Mouse (Mus musculus): Measurements from ENCODE around the gene Pttg1ip.

Gene Pttg1ip

GRCm38 (mm10) chr10:77605908-77606826 lies 24.6 kb downstream of the Pttg1ip start, which contains the start of the genes Sumo3 and Gm49325:
Sumo3 (plus strand) TSS chr10:77606097.
Gm49325 (plus strand) TSS chr10:77606197.
- in situ Hi-C loops (cut with MboI; ENCODE audit: low sequenced_read_pairs): no loop called here

DNA sequence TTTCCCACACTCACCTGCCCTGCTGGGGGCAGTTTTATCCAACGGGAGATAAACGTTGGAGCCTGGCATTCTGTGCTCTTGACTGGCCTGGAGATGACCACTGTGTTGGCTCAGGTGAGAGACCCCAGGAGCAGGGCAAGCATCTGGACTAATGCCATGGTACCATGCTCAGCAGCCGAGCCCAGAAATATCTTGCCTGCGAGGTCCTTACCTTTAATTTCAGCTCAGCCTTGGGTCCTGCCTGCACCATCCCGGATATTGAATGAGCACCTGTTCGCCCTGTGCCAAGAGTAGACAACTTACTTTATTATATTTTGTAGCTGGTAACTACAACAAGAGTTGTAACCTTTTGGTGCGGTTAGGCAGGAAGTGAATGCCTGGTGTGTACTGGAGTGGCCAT lies 25.3 kb downstream of the Pttg1ip start:
- in situ Hi-C loops (cut with MboI; ENCODE audit: low sequenced_read_pairs): no loop called here

GRCm38 (mm10) chr10:77607441-77607840 lies 25.9 kb downstream of the Pttg1ip start:
- in situ Hi-C loops (cut with MboI; ENCODE audit: low sequenced_read_pairs): no loop called here

DNA sequence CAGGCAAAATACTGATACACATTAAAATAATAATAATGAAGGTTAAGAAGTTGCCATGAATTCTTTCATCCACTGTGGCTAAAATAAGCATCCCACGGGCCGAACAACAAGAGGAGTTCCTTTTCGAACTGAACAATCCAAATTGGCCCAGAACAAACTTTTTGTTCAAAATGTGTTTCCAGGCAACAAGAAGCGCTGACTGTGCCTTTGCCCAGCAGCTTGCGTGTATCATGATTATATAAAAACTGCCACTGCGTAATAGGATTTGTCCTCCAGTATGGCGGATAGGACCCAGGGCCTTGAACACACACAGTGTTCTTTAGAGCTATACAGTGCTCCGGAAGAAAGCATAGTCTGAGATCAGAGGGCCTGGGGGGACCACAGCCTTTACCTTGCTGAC lies 27.1 kb downstream of the Pttg1ip start:
- in situ Hi-C loops (cut with MboI; ENCODE audit: low sequenced_read_pairs): no loop called here

- in situ Hi-C loops (cut with MboI; ENCODE audit: low sequenced_read_pairs): no loop called here
Observed at GRCm38 (mm10) chr10:77610221-77610961, 28.9 kb downstream of the Pttg1ip start.

- in situ Hi-C loops (cut with MboI; ENCODE audit: low sequenced_read_pairs): no loop called here
Observed at GRCm38 (mm10) chr10:77613409-77613808, 31.9 kb downstream of the Pttg1ip start.

DNA sequence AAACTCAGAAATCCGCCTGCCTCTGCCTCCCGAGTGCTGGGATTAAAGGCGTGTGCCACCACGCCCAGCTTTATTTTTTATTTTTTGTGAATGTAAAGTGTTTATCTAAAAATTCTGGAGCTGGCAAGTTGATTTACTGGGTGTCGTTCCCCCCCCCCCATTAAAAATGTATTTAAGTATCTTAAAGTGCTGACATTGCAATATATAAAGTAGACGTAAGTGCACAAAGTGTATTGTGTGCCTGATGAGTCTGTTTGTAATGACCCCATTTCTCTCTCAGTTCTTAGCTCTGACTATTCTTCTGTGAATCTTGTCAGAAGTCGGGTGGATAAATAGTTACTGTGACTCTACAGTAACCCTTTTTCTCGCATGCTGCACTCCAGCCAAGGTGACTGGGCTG lies 34.1 kb downstream of the Pttg1ip start:
- in situ Hi-C loops (cut with MboI; ENCODE audit: low sequenced_read_pairs): no loop called here

DNA sequence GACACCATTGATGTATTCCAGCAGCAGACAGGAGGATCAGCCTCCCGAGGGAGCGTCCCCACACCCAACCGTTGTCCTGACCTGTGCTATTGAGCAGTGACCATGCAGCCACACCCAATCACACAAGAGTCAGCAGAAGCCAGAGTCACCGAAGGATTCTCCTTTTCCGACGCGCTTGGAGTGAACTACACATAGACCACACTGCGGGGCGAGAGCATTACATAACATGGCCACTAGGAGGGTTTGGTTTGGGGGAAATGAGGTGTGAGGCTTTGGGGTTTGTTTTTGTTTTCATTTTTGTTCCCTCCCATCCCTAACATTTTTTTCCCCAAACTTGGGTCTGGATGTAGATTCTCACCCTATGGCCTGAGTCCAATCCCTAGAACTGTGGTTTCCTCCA lies 34.6 kb downstream of the Pttg1ip start:
- in situ Hi-C loops (cut with MboI; ENCODE audit: low sequenced_read_pairs): no loop called here

GRCm38 (mm10) chr10:77616926-77617325 lies 35.4 kb downstream of the Pttg1ip start:
- in situ Hi-C loops (cut with MboI; ENCODE audit: low sequenced_read_pairs): no loop called here

DNA sequence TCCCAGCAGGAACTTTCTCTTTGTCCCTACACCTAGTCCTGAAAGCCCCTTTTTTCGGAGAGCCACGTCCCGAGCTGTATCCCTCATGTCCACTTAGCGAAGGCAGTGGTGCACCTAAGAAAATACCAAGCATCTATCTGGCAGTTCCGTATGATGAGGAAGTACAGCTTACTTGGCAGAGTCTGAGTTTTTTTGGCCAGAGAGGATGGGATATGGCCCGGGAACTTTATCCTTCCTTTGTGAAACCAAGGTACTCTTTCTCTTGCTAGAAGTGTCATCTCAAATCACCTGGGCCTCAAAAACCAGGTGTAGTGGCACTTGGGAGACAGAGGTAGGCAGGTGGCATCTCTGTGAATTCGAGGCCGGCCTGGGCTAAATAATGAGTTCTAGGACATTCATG lies 40.0 kb downstream of the Pttg1ip start:
- in situ Hi-C loops (cut with MboI; ENCODE audit: low sequenced_read_pairs): no loop called here

DNA sequence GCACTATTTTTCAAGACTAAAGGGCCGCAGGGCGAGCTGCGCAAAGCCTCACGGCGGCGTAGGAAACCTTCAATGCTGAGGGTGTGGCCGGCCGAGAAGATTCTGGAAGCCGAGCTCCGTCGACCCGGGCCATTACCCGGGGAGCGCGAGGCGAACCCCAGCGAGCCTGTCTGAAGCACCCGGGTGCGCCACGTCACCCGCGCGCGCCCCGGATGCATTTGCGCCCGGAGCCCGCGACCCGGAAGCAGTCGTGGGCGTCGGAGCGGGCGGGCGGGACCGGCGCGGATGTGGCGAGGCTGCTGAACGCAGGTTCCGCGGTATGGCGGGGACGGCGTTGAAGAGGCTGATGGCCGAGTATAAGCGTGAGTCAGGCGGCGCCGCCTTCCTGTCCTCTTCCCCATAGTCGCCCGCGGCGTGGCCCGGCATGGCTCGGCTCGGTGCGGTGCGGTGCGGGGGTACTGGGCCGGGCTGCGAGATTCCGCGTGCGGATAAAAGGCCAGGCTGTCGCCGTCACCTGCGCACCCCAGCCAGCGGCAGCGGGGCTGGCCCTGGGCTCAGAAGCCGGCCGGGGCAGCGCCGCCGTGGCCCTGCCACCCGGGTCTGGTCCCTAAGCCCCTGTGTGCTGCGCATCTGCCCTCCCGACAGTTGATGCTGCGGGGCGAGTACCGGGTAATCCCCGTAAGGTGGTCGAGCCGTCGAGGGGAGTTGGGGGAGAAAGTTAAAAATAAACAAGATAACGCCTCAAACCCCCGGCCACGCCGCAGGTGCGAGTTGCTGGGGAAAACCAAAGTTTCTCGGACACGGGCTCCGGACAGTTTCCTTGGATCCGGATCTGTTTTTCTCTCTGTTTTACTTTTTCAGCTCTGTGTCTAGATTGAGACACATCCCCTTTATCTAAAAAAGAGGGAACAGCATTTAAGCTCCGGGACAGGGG lies 40.8 kb downstream of the Pttg1ip start, which contains the start of gene Ube2g2:
Ube2g2 (plus strand) TSS at position 221 of the 934 bp plus-strand sequence.
- in situ Hi-C loops (cut with MboI; ENCODE audit: low sequenced_read_pairs): no loop called here

DNA sequence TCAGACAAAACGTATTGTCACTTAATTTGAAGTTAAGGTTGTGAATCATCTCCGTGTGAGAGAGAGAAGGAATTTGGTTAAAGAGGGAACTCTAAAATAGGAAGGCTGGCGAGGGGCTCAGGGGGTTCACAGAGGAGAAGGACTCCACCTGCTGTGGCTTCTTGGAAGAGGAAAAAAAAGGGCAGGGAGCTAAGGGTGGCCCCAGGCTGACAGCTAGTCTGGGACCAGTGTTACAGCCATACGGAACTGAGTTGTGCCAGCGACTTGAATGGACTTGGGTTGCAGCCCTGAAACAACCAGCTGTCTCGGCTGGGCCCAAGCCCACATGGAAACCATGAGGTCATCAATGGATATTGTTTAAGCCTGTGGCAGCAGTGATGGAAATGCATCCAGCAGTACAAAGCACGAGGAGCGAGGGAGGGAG lies 41.6 kb downstream of the Pttg1ip start:
- in situ Hi-C loops (cut with MboI; ENCODE audit: low sequenced_read_pairs): no loop called here

- in situ Hi-C loops (cut with MboI; ENCODE audit: low sequenced_read_pairs): no loop called here
Observed at GRCm38 (mm10) chr10:77623639-77624400, 42.3 kb downstream of the Pttg1ip start.

GRCm38 (mm10) chr10:77624570-77624995 lies 43.1 kb downstream of the Pttg1ip start:
- in situ Hi-C loops (cut with MboI; ENCODE audit: low sequenced_read_pairs): no loop called here

DNA sequence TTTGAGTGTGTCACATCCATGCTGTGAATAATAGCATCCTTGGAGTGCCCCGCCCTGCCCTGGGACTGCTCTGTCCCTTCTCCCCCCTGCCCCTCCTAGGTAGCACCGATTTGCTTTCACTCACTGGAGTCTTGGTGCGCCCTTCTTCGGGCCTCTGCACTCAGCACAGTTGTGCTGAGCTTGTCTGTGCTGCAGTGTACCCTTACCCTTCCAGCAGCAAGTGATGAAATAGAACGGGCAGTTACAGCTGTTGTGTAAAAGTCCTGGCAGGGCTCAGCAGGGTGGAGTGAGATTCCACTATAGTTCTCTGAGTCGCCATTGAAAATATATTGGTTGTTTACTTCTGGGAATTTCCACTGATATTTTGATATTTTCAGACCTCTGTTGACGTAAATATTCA lies 44.5 kb downstream of the Pttg1ip start:
- in situ Hi-C loops (cut with MboI; ENCODE audit: low sequenced_read_pairs): no loop called here

GRCm38 (mm10) chr10:77626591-77626990 lies 45.1 kb downstream of the Pttg1ip start:
- in situ Hi-C loops (cut with MboI; ENCODE audit: low sequenced_read_pairs): no loop called here

DNA sequence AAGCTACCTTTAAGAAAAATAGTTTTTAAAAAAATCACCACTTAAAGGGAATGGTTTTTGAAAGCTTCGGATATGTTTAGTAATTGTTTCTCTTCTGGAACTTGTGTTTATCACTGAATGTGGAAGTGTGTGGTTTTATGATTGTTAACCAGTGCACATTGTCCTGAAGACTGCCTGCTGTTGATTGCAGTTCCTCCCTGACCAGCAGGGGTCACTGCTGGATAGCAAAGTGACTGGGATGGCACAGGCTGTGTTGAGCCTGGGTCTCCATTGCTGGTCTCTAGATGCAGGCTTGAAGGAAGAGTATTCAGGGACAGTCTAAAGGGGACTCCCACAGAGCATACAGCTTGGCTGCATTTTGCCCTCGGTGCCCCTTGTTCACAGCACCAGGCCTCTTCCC lies 46.0 kb downstream of the Pttg1ip start:
- in situ Hi-C loops (cut with MboI; ENCODE audit: low sequenced_read_pairs): no loop called here

GRCm38 (mm10) chr10:77629163-77629562 lies 47.6 kb downstream of the Pttg1ip start:
- in situ Hi-C loops (cut with MboI; ENCODE audit: low sequenced_read_pairs): no loop called here

DNA sequence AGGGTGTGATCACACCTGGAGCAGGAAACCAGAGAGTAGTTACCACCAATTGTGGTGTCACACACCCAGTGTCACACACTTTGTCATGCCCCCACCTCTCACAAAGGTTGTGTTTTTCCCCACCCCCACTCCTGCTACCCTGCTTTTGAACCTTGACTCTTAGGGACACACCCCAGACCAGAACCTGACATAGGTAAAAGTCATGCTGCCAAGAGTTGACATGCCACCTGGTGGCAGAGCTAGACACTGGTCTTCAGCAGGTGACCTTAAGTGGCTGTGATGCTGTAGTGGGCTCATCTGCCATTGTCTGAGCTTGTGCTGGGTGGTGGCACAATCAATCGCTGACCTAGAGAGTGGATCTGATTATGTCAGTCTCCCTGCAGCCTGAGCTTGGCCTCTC lies 48.5 kb downstream of the Pttg1ip start:
- in situ Hi-C loops (cut with MboI; ENCODE audit: low sequenced_read_pairs): no loop called here

- in situ Hi-C loops (cut with MboI; ENCODE audit: low sequenced_read_pairs): no loop called here
Observed at GRCm38 (mm10) chr10:77634016-77634415, 52.5 kb downstream of the Pttg1ip start.

All from CH12F3 (cell line).